Comparison of ENCODE assay signal across 8 mouse cellular contexts in genomic region chr12:112928401-112929241, GRCm38 (mm10). TPM values are rescaled to one million over a fixed set of nuclear protein-coding genes. Genes with fewer than 3 reads are reported as not detected.
A peak's percentile ranks its signal among the peaks of the same experiment; 100 is the strongest.
DNase-seq lines count a peak whose midpoint lies in the region; ATAC-seq lines count a peak whose summit lies in the region.

No protein-coding gene starts in this region.

- intact Hi-C loops in left cerebral cortex, postnatal 4 days (cut with DNase I), result no loop called here

- H3K9ac ChIP-seq in embryonic facial prominence, embryonic 12.5 days, result peak overlapping the region; percentile 52
- peak overlapping the region; percentile 65 for H3K9ac ChIP-seq in hindbrain, embryonic 11.5 days (ENCODE audit: low read depth, low read length)
- H3K9ac ChIP-seq in midbrain, embryonic 14.5 days (replicated peaks; ENCODE audit: low read length), result peak overlapping the region; percentile 81

- H3K27ac ChIP-seq in embryonic facial prominence, embryonic 12.5 days, result peak overlapping the region; percentile 42; the same call in 1 of the 2 replicates
- H3K27ac ChIP-seq in hindbrain, embryonic 11.5 days (ENCODE audit: low read depth, low read length), result peak overlapping the region; percentile 72
- H3K27ac ChIP-seq in midbrain, embryonic 14.5 days (replicated peaks; ENCODE audit: low read depth, low read length), result peak overlapping the region; percentile 82

- H3K36me3 ChIP-seq in embryonic facial prominence, embryonic 12.5 days, result no peaks in the 10 kb centered on the region
- H3K36me3 ChIP-seq in hindbrain, embryonic 11.5 days (ENCODE audit: control insufficient read depth, insufficient read depth, low read length), result no peaks in the 10 kb centered on the region
- H3K36me3 ChIP-seq in midbrain, embryonic 14.5 days (ENCODE audit: control insufficient read depth, insufficient read depth, low read length), result no peaks in the 10 kb centered on the region

- peak overlapping the region; percentile 47 for H3K4me3 ChIP-seq in embryonic facial prominence, embryonic 12.5 days
- peak overlapping the region; percentile 60 for H3K4me3 ChIP-seq in hindbrain, embryonic 11.5 days (ENCODE audit: low read depth, low read length)
- peak overlapping the region; percentile 62 for H3K4me3 ChIP-seq in midbrain, embryonic 14.5 days (replicated peaks; ENCODE audit: low read depth, low read length)

- peak overlapping the region; percentile 82 for H3K4me2 ChIP-seq in embryonic facial prominence, embryonic 12.5 days (replicated peaks)
- peak overlapping the region; percentile 95 for H3K4me2 ChIP-seq in hindbrain, embryonic 11.5 days (replicated peaks; ENCODE audit: low read depth, low read length)
- peak overlapping the region; percentile 74 for H3K4me2 ChIP-seq in midbrain, embryonic 14.5 days (ENCODE audit: low read length)

- no peaks in the 10 kb centered on the region for H3K9me3 ChIP-seq in embryonic facial prominence, embryonic 12.5 days
- H3K9me3 ChIP-seq in hindbrain, embryonic 11.5 days (ENCODE audit: control insufficient read depth, low read length), result no peaks in the 10 kb centered on the region
- H3K9me3 ChIP-seq in midbrain, embryonic 14.5 days (ENCODE audit: control insufficient read depth, low read length), result no peaks in the 10 kb centered on the region

- ATAC-seq in embryonic facial prominence, embryonic 12.5 days (ENCODE audit: insufficient number of reproducible peaks, insufficient read depth, low FRiP score, low TSS enrichment), result no peak
- peak; percentile 53 for ATAC-seq in hindbrain, embryonic 11.5 days (ENCODE audit: low FRiP score)
- peak; percentile 51 for ATAC-seq in midbrain, embryonic 14.5 days (ENCODE audit: low FRiP score, low TSS enrichment)

- 1% methylated on average over 119 of the region's 124 CpGs for WGBS in embryonic facial prominence, embryonic 12.5 days
- WGBS in hindbrain, embryonic 11.5 days, result 1% methylated on average over 104 of the region's 124 CpGs
- WGBS in midbrain, embryonic 14.5 days, result 1% methylated on average over 118 of the region's 124 CpGs

- H3K4me1 ChIP-seq in embryonic facial prominence, embryonic 12.5 days, result peaks cover 31% of the 10 kb centered on the region; the same call in 1 of the 2 replicates
- H3K4me1 ChIP-seq in hindbrain, embryonic 11.5 days (replicated peaks; ENCODE audit: control insufficient read depth, insufficient read depth, low read length), result peaks cover 5% of the 10 kb centered on the region
- H3K4me1 ChIP-seq in midbrain, embryonic 14.5 days (ENCODE audit: control insufficient read depth, insufficient read depth, low read length), result peaks cover 20% of the 10 kb centered on the region

- peak; percentile 72 to 88 for DNase-seq in urinary bladder, adult 18-20 months (ENCODE audit: low spot score in 2 of 2)
- DNase-seq in urinary bladder, postnatal 10 days (ENCODE audit: low spot score), result no peak
- peak; percentile 65 for DNase-seq in hindbrain, embryonic 11.5 days (ENCODE audit: low spot score)
- DNase-seq in left cerebral cortex, postnatal 4 days, result peak; percentile 46
- DNase-seq in midbrain, embryonic 14.5 days, result peak; percentile 81
- DNase-seq in telencephalon, adult 2 months (ENCODE audit: low read depth, low spot score), result peak; percentile 41
- DNase-seq in spleen, postnatal 4 days (ENCODE audit: low spot score in 2 of 2), result no peak

- peaks cover 69% of the 10 kb centered on the region for H3K27me3 ChIP-seq in embryonic facial prominence, embryonic 12.5 days
- peaks cover 31% of the 10 kb centered on the region for H3K27me3 ChIP-seq in hindbrain, embryonic 11.5 days (ENCODE audit: control insufficient read depth, insufficient read depth, low read length)
- peaks cover 13% of the 10 kb centered on the region for H3K27me3 ChIP-seq in midbrain, embryonic 14.5 days (ENCODE audit: control insufficient read depth, insufficient read depth, low read length)

RNA-seq across cellular contexts. Expression of gene Jag2, which starts 1.0 kb away (rescaled TPM):
- polyA plus RNA-seq in embryonic facial prominence, embryonic 12.5 days (2016; fragmentation: Nextera tagmentation; extraction: Ambion mirVana), result 7.9 and 8.8 TPM in 2 replicates
- polyA plus RNA-seq in hindbrain, embryonic 11.5 days (2014; fragmentation: Nextera tagmentation; extraction: Ambion mirVana), result 4.2 and 4.7 TPM in 2 replicates
- total RNA-seq in left cerebral cortex, postnatal 4 days (2021), result 10 to 100 TPM; 76.5 to 97.2 TPM
- polyA plus RNA-seq in midbrain, embryonic 14.5 days (2014; fragmentation: Nextera tagmentation; extraction: Ambion mirVana), result 15.1 and 18.5 TPM in 2 replicates

RNA-seq across cellular contexts. Expression of gene Nudt14, which starts 13.3 kb away (rescaled TPM):
- polyA plus RNA-seq in embryonic facial prominence, embryonic 12.5 days (2016; fragmentation: Nextera tagmentation; extraction: Ambion mirVana), result 83.0 and 87.2 TPM in 2 replicates
- polyA plus RNA-seq in hindbrain, embryonic 11.5 days (2014; fragmentation: Nextera tagmentation; extraction: Ambion mirVana), result 57.3 and 69.9 TPM in 2 replicates
- total RNA-seq in left cerebral cortex, postnatal 4 days (2021), result 10 to 100 TPM; 12.5 to 16.7 TPM
- polyA plus RNA-seq in midbrain, embryonic 14.5 days (2014; fragmentation: Nextera tagmentation; extraction: Ambion mirVana), result 53.2 and 59.4 TPM in 2 replicates

RNA-seq across cellular contexts. Expression of gene Btbd6, which starts 47.7 kb away (rescaled TPM):
- polyA plus RNA-seq in embryonic facial prominence, embryonic 12.5 days (2016; fragmentation: Nextera tagmentation; extraction: Ambion mirVana), result 25.6 and 27.4 TPM in 2 replicates
- polyA plus RNA-seq in hindbrain, embryonic 11.5 days (2014; fragmentation: Nextera tagmentation; extraction: Ambion mirVana), result 25.6 and 26.8 TPM in 2 replicates
- total RNA-seq in left cerebral cortex, postnatal 4 days (2021), result 10 to 100 TPM; 53.6 to 59.2 TPM
- 49.8 and 54.3 TPM in 2 replicates for polyA plus RNA-seq in midbrain, embryonic 14.5 days (2014; fragmentation: Nextera tagmentation; extraction: Ambion mirVana)

Comparison
In these comparisons a context has a peak if more than half of its experiments do, and no peak if none do; other contexts are left out.
1. DNase-seq: peak in urinary bladder, adult 18-20 months (2 of 2), hindbrain, embryonic 11.5 days (single experiment), left cerebral cortex, postnatal 4 days (single experiment), midbrain, embryonic 14.5 days (single experiment) and telencephalon, adult 2 months (single experiment); none in urinary bladder, postnatal 10 days (single experiment) and spleen, postnatal 4 days (0 of 2).
2. Peak in every context shown above with its lines, with median percentiles within 50 percentile points of each other: H3K27ac ChIP-seq, H3K4me2 ChIP-seq, H3K4me3 ChIP-seq and H3K9ac ChIP-seq.